Mouse (Mus musculus) testis, adult 2 months (tissue): ENCODE data around the gene Zan.

Source experiments
- CTCF ChIP-seq: fragments of 200-500 bp; IDR thresholded peaks from 2 replicates; pipeline ENCODE4 v1.5.1; 2012; ENCODE audit warnings: low read depth, mild to moderate bottlenecking, inconsistent platforms, low read length, moderate library complexity; ENCODE audit not compliant: control insufficient read depth, insufficient read depth, insufficient replicate concordance
- POLR2A ChIP-seq: fragments of 200-500 bp; IDR thresholded peaks from 2 replicates; pipeline ENCODE4 v1.6.1; 2012; ENCODE audit warnings: low read depth, mild to moderate bottlenecking, inconsistent platforms, low read length, moderate library complexity; ENCODE audit not compliant: control insufficient read depth

GRCm38 (mm10) chr5:137411235-137411634 lies 65.6 kb downstream of the Zan start:
- TF ChIP-seq CTCF: no peak
- TF ChIP-seq POLR2A: no peak
